ENCODE assay signal across 18 mouse cellular contexts in genomic region chr2:113821176-113821734, GRCm38 (mm10). TPM values are rescaled to one million over a fixed set of nuclear protein-coding genes. Genes with fewer than 3 reads are reported as not detected.
A peak's percentile ranks its signal among the peaks of the same experiment; 100 is the strongest.
DNase-seq lines count a peak whose midpoint lies in the region; ATAC-seq lines count a peak whose summit lies in the region.
"Had no signal": no experiment of that assay in that cellular context is flagged by ENCODE, and none has a peak within 500 bp of the region (broad histone marks: within the 10 kb centered on the region; RNA-seq: fewer than 3 reads in every experiment).

No protein-coding gene starts in this region.

- no peak overlapping the region for H3K4me3 ChIP-seq in embryonic facial prominence, embryonic 14.5 days (ENCODE audit: low read depth, low read length)
- H3K4me3 ChIP-seq: erythroblast, embryonic 14.5 days; limb, embryonic 10.5 days; liver, embryonic 13.5 days had no signal

- H3K27ac ChIP-seq in embryonic facial prominence, embryonic 14.5 days (replicated peaks; ENCODE audit: low read depth, low read length) = no peak overlapping the region
- H3K27ac ChIP-seq: limb, embryonic 10.5 days; liver, embryonic 13.5 days had no signal

- H3K27me3 ChIP-seq in embryonic facial prominence, embryonic 14.5 days (replicated peaks; ENCODE audit: control insufficient read depth, insufficient read depth, low read length) = no peaks in the 10 kb centered on the region
- H3K27me3 ChIP-seq: liver, embryonic 13.5 days had no signal

- 0 out of 2 replicates have a peak, but pooled peaks have one; percentile 31 for ATAC-seq in embryonic facial prominence, embryonic 14.5 days (ENCODE audit: low read depth)
- ATAC-seq: forebrain, postnatal 0 days had no signal

- no peaks in the 10 kb centered on the region for H3K36me3 ChIP-seq in embryonic facial prominence, embryonic 14.5 days (ENCODE audit: control insufficient read depth, insufficient read depth, low read length)
- H3K36me3 ChIP-seq: limb, embryonic 10.5 days; liver, embryonic 13.5 days had no signal

- H3K9ac ChIP-seq in embryonic facial prominence, embryonic 14.5 days (ENCODE audit: low read depth, low read length) = no peak overlapping the region
- H3K9ac ChIP-seq: forebrain, postnatal 0 days; liver, embryonic 13.5 days had no signal

- no peaks in the 10 kb centered on the region for H3K4me1 ChIP-seq in embryonic facial prominence, embryonic 14.5 days (ENCODE audit: control insufficient read depth, insufficient read depth, low read length)
- H3K4me1 ChIP-seq: liver, embryonic 13.5 days had no signal

- WGBS in embryonic facial prominence, embryonic 14.5 days = 43% methylated on average over 12 of the region's 12 CpGs

- H3K9me3 ChIP-seq in embryonic facial prominence, embryonic 14.5 days (ENCODE audit: control insufficient read depth, low read length) = no peaks in the 10 kb centered on the region
- H3K9me3 ChIP-seq: limb, embryonic 10.5 days; liver, embryonic 13.5 days had no signal

- H3K4me2 ChIP-seq in embryonic facial prominence, embryonic 14.5 days (ENCODE audit: low read depth, low read length) = no peak overlapping the region
- H3K4me2 ChIP-seq: heart, embryonic 11.5 days; liver, embryonic 13.5 days had no signal

- DNase-seq in heart, adult 11 months = peak; percentile 53
- DNase-seq in heart, adult 9 months (ENCODE audit: low spot score in 2 of 2) = no peak
- DNase-seq in 3134 (ENCODE audit: extremely low read depth, insufficient read length, low spot score) = peak; percentile 29
- DNase-seq in embryonic facial prominence, embryonic 14.5 days (ENCODE audit: low spot score) = peak; percentile 65
- DNase-seq in kidney, postnatal 25 days = peak; percentile 24 to 57
- DNase-seq in embryo, embryonic 10.5 days (ENCODE audit: low spot score) = no peak
- no peak for DNase-seq in urinary bladder, postnatal 4 days (ENCODE audit: low spot score in 2 of 2)
- DNase-seq in thymus, postnatal 0 days (ENCODE audit: low spot score) = no peak
- DNase-seq: B cell, adult 2 months; cerebellum, adult 11-12 months; forebrain, postnatal 0 days; gastrocnemius, postnatal 10 days; liver, embryonic 13.5 days; lung, postnatal 14 days; thymus, postnatal 4 days had no signal

RNA-seq across cellular contexts. Expression of gene Scg5, which starts 7.7 kb away (rescaled TPM):
- 8.6 and 9.4 TPM in 2 replicates for polyA plus RNA-seq in embryonic facial prominence, embryonic 14.5 days (2014; fragmentation: Nextera tagmentation; extraction: Ambion mirVana)
- polyA plus RNA-seq in thymus, postnatal 0 days (2015; fragmentation: Nextera tagmentation; extraction: Ambion mirVana) = 2.6 and 3.2 TPM in 2 replicates

RNA-seq across cellular contexts. Expression of gene Arhgap11a, which starts 27.2 kb away (rescaled TPM):
- 4.1 and 4.2 TPM in 2 replicates for polyA plus RNA-seq in embryonic facial prominence, embryonic 14.5 days (2014; fragmentation: Nextera tagmentation; extraction: Ambion mirVana)
- polyA plus RNA-seq in thymus, postnatal 0 days (2015; fragmentation: Nextera tagmentation; extraction: Ambion mirVana) = 22.7 and 27.4 TPM in 2 replicates

Comparison
In these comparisons a context has a peak if more than half of its experiments do, and no peak if none do; other contexts are left out.
1. DNase-seq: peak in heart, adult 11 months (single experiment), 3134 (single experiment), embryonic facial prominence, embryonic 14.5 days (single experiment) and kidney, postnatal 25 days (2 of 2); none in heart, adult 9 months (0 of 2), embryo, embryonic 10.5 days (single experiment), urinary bladder, postnatal 4 days (0 of 2) and thymus, postnatal 0 days (single experiment).